Mouse (Mus musculus): ENCODE data around the gene Abca12. TPM values are rescaled to one million over a fixed set of nuclear protein-coding genes. Genes with fewer than 3 reads are reported as not detected.

The Abca12 gene
- polyA plus RNA-seq, 1 experiment from 2014 or later: not detected

DNA sequence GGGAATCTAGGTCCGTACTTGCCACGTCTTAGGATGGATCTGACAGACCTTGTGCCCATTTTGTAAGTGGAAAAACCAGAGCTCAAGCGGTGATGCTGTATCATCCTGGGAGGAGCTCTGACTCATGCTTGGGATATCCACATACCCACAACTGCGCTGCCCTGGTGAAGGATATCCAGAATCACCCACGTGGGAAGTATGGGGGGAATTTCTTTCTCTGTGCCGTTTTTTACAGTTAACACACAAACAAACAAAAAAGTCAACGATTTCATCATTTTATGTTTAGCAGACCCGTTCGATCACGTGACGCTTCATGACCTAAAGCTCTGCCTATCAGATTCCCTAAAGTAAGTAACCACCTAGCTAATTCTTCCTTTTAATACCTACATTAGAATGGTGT lies 1.6 kb downstream of the Abca12 start:
- no peak for TF ChIP-seq EP300 (IDR thresholded peaks at IDR 0.05)
- no peak for TF ChIP-seq CTCF (IDR thresholded peaks at IDR 0.05)
- no peak overlapping the region for H3K27ac ChIP-seq (ENCODE audit: low read length)
- ATAC-seq: no peak
- H3K9ac ChIP-seq (replicated peaks; ENCODE audit: low read depth): no peak overlapping the region
- H3K4me3 ChIP-seq (ENCODE audit: low read depth, low read length): no peak overlapping the region
- WGBS: 82% methylated on average over 11 of the region's 11 CpGs
- H3K9me3 ChIP-seq (ENCODE audit: low read length): no peaks in the 10 kb centered on the region
- no peak for DNase-seq (ENCODE audit: low spot score)
- H3K4me2 ChIP-seq (replicated peaks; ENCODE audit: low read depth, low read length): no peak overlapping the region
- H3K36me3 ChIP-seq (ENCODE audit: insufficient read depth, low read length): no peaks in the 10 kb centered on the region
- no peaks in the 10 kb centered on the region for H3K4me1 ChIP-seq (ENCODE audit: insufficient read depth, low read depth, low read length)
- H3K27me3 ChIP-seq (replicated peaks; ENCODE audit: insufficient read depth, low read length): no peaks in the 10 kb centered on the region

DNA sequence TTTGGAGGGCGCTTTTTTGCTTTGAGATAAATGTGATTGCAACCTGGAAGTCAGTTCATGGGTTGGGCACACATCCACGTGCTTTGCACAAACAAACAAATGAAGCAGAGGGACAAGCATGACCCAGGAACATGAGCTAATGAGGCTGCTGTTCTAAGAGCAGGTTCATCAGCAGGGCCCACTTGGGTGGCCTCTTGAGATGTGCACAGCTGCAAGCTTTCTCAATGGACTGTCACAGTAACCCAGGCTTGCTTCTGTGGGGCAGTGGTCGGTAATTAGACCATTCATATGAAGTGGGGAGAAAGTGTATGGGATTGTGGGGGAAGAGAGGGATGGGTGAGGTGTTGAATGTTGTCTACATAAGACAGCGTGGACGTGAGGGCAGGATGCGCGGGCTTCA lies 7.0 kb downstream of the Abca12 start:
- no peak overlapping the region for H3K27ac ChIP-seq (ENCODE audit: low read length)
- 41% methylated on average over 7 of the region's 7 CpGs for WGBS
- TF ChIP-seq CTCF (IDR thresholded peaks at IDR 0.05): no peak
- TF ChIP-seq EP300 (IDR thresholded peaks at IDR 0.05): no peak
- ATAC-seq (no peak), DNase-seq (ENCODE audit: low spot score) (no peak)
- H3K27me3 ChIP-seq (replicated peaks; ENCODE audit: insufficient read depth, low read length): no peaks in the 10 kb centered on the region
- H3K9ac ChIP-seq (replicated peaks; ENCODE audit: low read depth): no peak overlapping the region
- H3K4me3 ChIP-seq (ENCODE audit: low read depth, low read length): no peak overlapping the region
- H3K4me1 ChIP-seq (ENCODE audit: insufficient read depth, low read depth, low read length): no peaks in the 10 kb centered on the region
- no peak overlapping the region for H3K4me2 ChIP-seq (replicated peaks; ENCODE audit: low read depth, low read length)
- no peaks in the 10 kb centered on the region for H3K9me3 ChIP-seq (ENCODE audit: low read length)
- H3K36me3 ChIP-seq (ENCODE audit: insufficient read depth, low read length): no peaks in the 10 kb centered on the region

DNA sequence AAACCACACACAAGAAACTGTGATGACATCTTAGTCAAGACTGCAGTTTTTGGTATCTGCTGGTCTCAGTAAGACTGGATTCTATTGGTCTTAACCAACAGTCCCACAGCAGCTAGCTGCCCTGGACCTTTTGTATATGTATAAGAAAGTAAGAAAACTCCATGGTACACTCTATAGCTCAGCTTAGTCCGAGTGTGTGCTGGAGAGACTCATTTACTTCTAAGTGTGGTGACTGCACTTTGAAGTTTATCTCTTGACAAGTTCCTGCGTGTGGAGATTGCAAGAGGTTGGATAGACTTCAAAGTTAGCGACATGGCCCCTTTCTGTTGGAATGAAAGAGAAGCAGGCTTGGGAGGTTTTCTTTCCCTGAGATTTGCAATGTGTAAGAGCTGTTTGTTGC lies 17.1 kb downstream of the Abca12 start:
- H3K4me3 ChIP-seq (ENCODE audit: low read depth, low read length): no peak overlapping the region
- H3K36me3 ChIP-seq (ENCODE audit: insufficient read depth, low read length): no peaks in the 10 kb centered on the region
- no peaks in the 10 kb centered on the region for H3K4me1 ChIP-seq (ENCODE audit: insufficient read depth, low read depth, low read length)
- H3K9me3 ChIP-seq (ENCODE audit: low read length): no peaks in the 10 kb centered on the region
- peak; percentile 85 for ATAC-seq
- no peaks in the 10 kb centered on the region for H3K27me3 ChIP-seq (replicated peaks; ENCODE audit: insufficient read depth, low read length)
- DNase-seq (ENCODE audit: low spot score): peak; percentile 68
- H3K4me2 ChIP-seq (replicated peaks; ENCODE audit: low read depth, low read length): no peak overlapping the region
- 20% methylated on average over 3 of the region's 3 CpGs for WGBS
- no peak overlapping the region for H3K27ac ChIP-seq (ENCODE audit: low read length)
- H3K9ac ChIP-seq (replicated peaks; ENCODE audit: low read depth): no peak overlapping the region
- no peak for TF ChIP-seq CTCF (IDR thresholded peaks at IDR 0.05)
- 0 out of 2 replicates have a peak, but pooled peaks have one; percentile 23 for TF ChIP-seq EP300 (IDR thresholded peaks at IDR 0.05)

DNA sequence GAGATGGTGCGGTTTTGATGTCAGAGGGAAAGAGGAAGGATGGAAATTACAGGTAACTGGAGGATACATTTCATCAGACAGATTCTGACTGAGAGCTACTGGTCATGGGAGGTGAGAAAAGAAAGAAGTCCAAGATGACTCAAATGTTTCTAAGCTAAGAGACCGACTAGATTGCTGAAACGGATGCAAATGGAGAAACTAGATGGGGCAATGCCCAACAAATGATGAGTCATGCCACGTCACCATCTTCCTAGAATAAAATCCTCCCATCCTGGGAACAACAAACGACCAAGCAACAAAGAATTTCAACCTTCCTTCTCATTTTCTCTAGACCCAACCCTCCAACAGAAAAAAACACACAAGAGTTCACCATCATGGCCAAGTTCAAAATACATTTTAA lies 18.6 kb downstream of the Abca12 start:
- no peaks in the 10 kb centered on the region for H3K9me3 ChIP-seq (ENCODE audit: low read length)
- H3K9ac ChIP-seq (replicated peaks; ENCODE audit: low read depth): no peak overlapping the region
- WGBS: 81% methylated on average over 5 of the region's 5 CpGs
- no peak overlapping the region for H3K4me3 ChIP-seq (ENCODE audit: low read depth, low read length)
- DNase-seq (ENCODE audit: low spot score) (no peak), ATAC-seq (no peak)
- TF ChIP-seq EP300 (IDR thresholded peaks at IDR 0.05): no peak
- H3K4me1 ChIP-seq (ENCODE audit: insufficient read depth, low read depth, low read length): no peaks in the 10 kb centered on the region
- no peak overlapping the region for H3K4me2 ChIP-seq (replicated peaks; ENCODE audit: low read depth, low read length)
- no peaks in the 10 kb centered on the region for H3K36me3 ChIP-seq (ENCODE audit: insufficient read depth, low read length)
- H3K27ac ChIP-seq (ENCODE audit: low read length): no peak overlapping the region
- no peaks in the 10 kb centered on the region for H3K27me3 ChIP-seq (replicated peaks; ENCODE audit: insufficient read depth, low read length)

DNA sequence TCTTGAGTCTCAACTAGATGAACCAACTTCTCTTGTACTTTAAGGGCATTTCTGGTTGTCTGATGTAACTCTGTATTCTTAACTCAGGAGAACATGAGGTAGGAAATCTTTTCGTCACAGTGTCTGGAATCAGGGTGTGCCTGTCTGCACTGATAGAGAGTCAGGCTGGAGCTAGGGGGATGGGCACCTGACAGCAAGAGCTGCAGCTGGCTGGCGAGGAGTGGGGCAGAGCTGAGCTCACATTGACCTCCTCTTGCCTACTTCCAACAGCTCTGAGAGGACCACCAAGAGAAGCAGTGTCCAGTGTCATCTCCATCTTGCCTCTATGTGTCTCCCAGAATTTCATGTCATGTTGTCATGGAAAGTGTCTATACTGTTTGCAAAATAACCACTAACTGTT lies 20.5 kb downstream of the Abca12 start:
- Histone ChIP-seq H3K27ac (ENCODE audit: low read length) (no peak overlapping the region), H3K9ac (replicated peaks; ENCODE audit: low read depth) (no peak overlapping the region), H3K36me3 (ENCODE audit: insufficient read depth, low read length) (no peaks in the 10 kb centered on the region), H3K4me2 (replicated peaks; ENCODE audit: low read depth, low read length) (no peak overlapping the region), H3K27me3 (replicated peaks; ENCODE audit: insufficient read depth, low read length) (no peaks in the 10 kb centered on the region), H3K9me3 (ENCODE audit: low read length) (no peaks in the 10 kb centered on the region), H3K4me1 (ENCODE audit: insufficient read depth, low read depth, low read length) (no peaks in the 10 kb centered on the region), H3K4me3 (ENCODE audit: low read depth, low read length) (no peak overlapping the region)
- 54% methylated on average over 2 of the region's 2 CpGs for WGBS
- DNase-seq (ENCODE audit: low spot score) (no peak), ATAC-seq (no peak)
- TF ChIP-seq EP300 (IDR thresholded peaks at IDR 0.05) (no peak), CTCF (IDR thresholded peaks at IDR 0.05) (no peak)

DNA sequence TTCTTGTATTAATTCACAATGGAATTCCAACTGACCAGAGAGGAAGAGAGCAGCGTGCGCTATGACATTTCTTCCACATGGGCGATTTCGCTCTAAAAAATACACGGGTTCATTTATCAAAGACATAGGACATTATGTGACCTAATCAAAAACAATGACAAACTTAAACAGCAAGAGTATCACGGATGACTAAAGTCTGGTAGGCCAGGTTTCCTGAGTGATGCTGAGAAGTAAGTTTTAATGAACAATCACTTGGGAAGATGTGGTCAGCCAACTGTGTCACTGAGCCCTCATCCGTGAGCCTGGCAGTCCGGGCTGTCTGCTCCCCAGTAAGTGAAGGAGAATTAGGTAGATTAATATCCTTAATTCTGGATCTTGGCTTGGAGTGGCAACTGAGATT lies 21.2 kb downstream of the Abca12 start:
- H3K27ac ChIP-seq (ENCODE audit: low read length): no peak overlapping the region
- H3K36me3 ChIP-seq (ENCODE audit: insufficient read depth, low read length): no peaks in the 10 kb centered on the region
- DNase-seq (ENCODE audit: low spot score) (no peak), ATAC-seq (no peak)
- H3K4me3 ChIP-seq (ENCODE audit: low read depth, low read length): no peak overlapping the region
- H3K4me1 ChIP-seq (ENCODE audit: insufficient read depth, low read depth, low read length): no peaks in the 10 kb centered on the region
- no peaks in the 10 kb centered on the region for H3K9me3 ChIP-seq (ENCODE audit: low read length)
- no peak overlapping the region for H3K9ac ChIP-seq (replicated peaks; ENCODE audit: low read depth)
- H3K27me3 ChIP-seq (replicated peaks; ENCODE audit: insufficient read depth, low read length): no peaks in the 10 kb centered on the region
- TF ChIP-seq CTCF (IDR thresholded peaks at IDR 0.05) (no peak), EP300 (IDR thresholded peaks at IDR 0.05) (no peak)
- no peak overlapping the region for H3K4me2 ChIP-seq (replicated peaks; ENCODE audit: low read depth, low read length)
- 82% methylated on average over 8 of the region's 8 CpGs for WGBS

DNA sequence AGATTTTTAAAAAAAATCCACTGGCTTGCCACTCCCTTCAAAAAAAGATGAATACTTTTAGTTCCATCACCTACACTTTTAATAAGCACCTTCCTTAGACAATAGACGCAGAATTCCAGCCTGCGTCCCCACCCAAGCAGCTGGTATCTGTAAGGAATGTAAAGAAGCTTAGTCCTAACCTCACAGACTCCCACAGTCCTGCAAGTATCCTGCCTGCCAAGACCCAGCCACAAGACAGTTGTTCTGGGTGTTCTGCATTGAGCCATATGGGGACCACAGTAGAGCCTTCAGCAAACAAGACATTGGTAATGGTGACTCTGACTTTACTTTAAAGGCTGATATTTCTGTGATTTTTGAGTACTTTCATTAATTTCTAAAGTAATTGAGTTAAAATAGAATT lies 22.2 kb downstream of the Abca12 start:
- no peak for ATAC-seq
- Histone ChIP-seq H3K4me3 (ENCODE audit: low read depth, low read length) (no peak overlapping the region), H3K4me2 (replicated peaks; ENCODE audit: low read depth, low read length) (no peak overlapping the region), H3K27me3 (replicated peaks; ENCODE audit: insufficient read depth, low read length) (no peaks in the 10 kb centered on the region), H3K27ac (ENCODE audit: low read length) (no peak overlapping the region), H3K4me1 (ENCODE audit: insufficient read depth, low read depth, low read length) (no peaks in the 10 kb centered on the region), H3K36me3 (ENCODE audit: insufficient read depth, low read length) (no peaks in the 10 kb centered on the region), H3K9me3 (ENCODE audit: low read length) (no peaks in the 10 kb centered on the region), H3K9ac (replicated peaks; ENCODE audit: low read depth) (no peak overlapping the region)
- DNase-seq (ENCODE audit: low spot score): no peak
- WGBS: 85% methylated on average over 2 of the region's 2 CpGs
- no peak for TF ChIP-seq CTCF (IDR thresholded peaks at IDR 0.05)
- no peak for TF ChIP-seq EP300 (IDR thresholded peaks at IDR 0.05)
